Mouse (Mus musculus) heart, adult 9 months (tissue): ENCODE measurements around the gene Rnf217.

ENCODE experiments used
- DNase-seq, 2 experiments: peaks; one replicate each; pipeline ENCODE4 v3.0.0; 2022; ENCODE audit warnings: low spot score in 2 of 2

The Rnf217 gene

DNA sequence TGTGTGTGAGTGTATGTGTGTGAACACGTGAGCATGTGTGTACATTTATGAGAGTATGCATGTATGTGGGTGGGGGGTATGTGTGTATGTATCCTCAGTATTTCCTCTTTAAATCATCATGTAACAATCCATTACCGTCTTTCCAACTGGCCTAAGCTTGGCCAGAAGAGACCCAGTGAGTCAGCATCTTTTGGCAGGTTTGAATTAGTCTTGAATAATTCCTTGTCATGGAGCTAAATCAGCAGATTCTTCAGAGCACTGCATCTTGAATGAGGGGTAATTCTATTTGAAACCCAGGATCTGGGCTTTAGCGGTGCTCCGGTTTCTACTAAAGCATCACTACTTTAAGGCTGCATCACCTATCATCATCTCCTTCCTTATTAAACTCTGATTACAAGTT lies 55.7 kb downstream of the Rnf217 start:
- DNase-seq = peak in 1 of 2 experiments; percentile 7

- DNase-seq = no peak
Measured at GRCm38 (mm10) chr10:31551850-31552249, 57.1 kb downstream of the Rnf217 start.

GRCm38 (mm10) chr10:31551362-31551761 lies 57.6 kb downstream of the Rnf217 start:
- no peak for DNase-seq

DNA sequence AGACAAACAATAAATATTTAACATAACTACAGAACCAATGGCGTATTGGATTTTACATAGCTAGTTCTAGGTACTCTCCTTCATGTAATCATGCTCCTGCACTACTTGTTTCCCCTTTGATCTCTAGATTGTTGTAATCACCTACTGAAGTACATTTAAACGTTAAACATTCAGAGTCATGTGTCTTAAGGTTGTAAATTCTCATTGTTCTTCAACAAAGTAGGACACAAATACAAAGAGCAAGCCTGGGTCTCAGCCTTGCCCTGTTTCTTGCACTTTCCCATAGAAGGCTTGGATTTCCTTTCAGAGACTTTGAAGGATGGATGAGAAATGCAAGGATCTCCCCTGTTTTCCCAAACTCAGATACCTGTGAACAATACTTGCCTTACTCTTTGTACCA lies 61.8 kb downstream of the Rnf217 start:
- no peak for DNase-seq

GRCm38 (mm10) chr10:31544149-31544942 lies 64.6 kb downstream of the Rnf217 start:
- DNase-seq = no peak

DNA sequence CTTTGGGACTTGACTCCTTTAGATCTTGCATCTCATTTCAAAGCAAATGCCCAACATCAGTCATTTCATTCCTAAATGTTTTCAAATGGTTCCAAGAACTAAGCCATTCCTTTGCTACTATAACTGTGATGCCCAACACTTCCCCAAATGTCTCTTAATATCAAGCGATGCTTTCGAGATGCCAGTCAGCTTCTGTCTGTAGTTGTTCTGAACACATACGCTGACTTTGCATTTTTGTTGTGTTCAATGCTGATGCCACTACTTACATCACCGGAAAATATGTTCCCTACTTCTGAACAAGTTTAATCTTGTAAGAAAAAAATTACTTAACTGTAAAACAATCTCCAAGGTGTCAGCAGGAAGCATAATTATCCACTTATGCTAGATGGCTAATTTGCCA lies 68.5 kb downstream of the Rnf217 start:
- DNase-seq = no peak

DNA sequence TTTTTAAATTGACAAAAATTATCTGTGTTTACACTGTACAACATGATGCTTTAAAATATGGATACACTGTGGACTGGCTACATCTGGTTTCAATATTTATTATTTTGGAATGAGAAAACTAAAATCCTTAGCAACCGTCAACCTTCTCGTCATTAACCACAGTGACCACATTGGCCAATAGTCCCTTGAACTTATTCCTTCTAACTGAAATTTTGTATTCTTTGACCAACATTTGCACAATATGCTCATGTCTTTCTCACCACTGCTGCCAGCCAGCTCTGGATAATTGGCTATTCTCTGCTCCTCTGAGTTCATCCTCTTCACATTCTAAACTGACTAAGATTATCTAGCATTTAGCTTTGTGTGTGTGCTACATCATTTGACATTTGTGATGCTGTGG lies 69.6 kb downstream of the Rnf217 start:
- no peak for DNase-seq

- DNase-seq = no peak
Measured at GRCm38 (mm10) chr10:31538721-31539120, 70.3 kb downstream of the Rnf217 start.

- no peak for DNase-seq
Measured at GRCm38 (mm10) chr10:31538243-31538642, 70.7 kb downstream of the Rnf217 start.

DNA sequence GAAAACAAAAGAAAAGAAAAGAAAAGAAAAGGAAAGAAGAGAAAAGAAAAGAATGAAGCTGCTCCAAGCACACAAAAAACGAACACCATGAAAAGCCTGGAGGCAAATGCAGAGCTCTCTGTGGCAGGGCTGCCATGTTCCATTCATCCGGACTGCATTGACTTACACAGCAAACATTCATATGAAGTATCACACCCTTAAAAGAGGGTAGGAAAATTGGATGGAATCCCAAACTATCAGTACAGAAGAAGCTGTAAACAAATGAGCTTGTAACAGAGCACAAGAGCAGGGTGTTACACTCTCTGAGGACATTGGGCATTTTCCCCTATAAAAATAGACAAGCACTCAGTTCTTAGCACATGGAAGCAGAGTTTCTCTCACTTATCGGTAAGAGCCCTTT lies 71.8 kb downstream of the Rnf217 start:
- no peak for DNase-seq

DNA sequence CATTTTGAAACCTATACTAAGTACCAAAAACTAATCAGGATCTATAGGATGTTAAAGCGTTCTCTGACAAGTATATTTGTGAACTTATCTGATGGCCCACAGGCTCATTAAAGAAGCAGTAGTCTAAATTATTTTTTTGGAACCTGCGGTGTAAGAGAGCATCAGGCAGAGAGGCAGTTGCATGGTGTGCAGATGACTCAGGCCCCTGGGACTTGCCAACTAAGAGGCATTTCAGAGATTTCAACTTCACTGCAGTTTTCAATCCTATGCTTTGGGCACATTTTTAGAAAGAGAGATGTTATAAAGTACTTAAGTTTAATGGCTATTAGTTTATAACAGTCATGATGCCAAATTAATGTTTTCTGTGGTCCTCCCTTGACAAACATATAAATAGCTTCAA lies 73.9 kb downstream of the Rnf217 start:
- no peak for DNase-seq

- no peak for DNase-seq
Measured at GRCm38 (mm10) chr10:31533270-31533826, 75.6 kb downstream of the Rnf217 start.

- no peak for DNase-seq
Measured at GRCm38 (mm10) chr10:31532782-31533181, 76.2 kb downstream of the Rnf217 start.

DNA sequence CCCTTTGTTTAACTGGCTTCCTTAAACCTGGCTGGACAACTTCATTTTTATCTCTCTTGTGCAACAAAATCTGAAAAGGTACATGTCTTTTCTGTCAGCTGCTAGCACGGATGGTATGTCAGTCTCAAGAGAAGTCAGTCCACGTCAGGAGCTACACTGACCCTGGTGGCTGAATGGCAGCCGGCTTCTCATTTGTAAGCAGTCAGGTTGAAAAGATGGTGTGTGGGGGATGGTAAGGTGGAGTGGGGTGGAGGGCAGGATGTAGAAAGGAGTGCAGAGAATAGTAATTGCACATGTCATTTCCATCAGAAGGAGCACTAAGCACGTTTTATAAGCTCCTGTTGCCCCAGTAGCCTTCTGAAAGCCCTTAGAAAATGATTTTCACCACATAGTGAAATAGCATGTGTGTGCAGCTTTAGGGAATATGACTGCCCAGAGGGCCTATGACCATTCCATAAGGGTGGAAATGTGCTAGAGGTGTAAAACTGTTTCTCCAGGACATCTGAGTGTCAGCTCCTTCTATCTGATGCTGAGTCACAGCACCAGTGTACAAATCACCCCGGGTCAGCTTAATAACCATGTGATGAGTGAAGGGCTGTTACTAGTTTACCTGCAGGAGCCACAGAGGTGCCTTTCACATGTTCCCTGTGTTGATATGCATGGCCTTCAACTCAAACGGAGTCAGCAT lies 80.5 kb downstream of the Rnf217 start:
- no peak for DNase-seq

DNA sequence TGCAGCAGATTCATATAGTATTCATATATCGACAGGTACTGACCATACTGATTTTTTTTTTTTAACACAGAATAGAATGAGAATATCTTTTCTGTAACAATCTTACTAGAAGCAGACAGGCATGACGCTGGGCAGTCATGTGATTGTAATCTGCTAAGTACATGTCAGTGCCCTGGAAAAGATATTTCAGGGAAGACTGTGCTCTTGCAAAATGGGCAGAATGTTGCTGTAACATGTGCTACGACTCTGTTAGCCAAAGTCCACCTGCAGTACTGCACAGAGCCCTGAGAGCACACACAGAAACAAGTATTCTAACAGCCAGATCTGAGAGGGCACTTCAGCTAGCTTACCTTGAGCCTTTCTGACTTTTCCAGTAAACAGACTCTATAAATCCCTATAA lies 83.3 kb downstream of the Rnf217 start:
- no peak for DNase-seq

DNA sequence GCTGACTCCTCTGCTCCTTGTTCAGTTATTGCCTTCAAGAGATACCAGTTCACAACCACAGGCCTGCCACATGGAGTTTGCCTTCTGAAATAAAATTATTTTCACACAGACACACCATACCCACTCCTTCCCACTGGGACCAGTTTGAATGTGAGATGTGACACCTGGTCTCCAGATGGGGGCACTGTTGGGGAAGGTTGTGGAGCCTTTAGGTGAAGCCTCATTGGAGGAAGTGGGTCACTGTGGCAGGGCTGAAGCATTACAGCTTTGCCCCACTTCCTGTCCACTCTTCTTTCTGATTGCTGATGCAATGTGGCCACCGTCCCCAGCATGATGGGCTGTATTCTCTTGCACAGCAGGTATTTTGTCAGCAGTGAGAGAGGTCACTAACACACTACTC lies 89.6 kb downstream of the Rnf217 start:
- DNase-seq = no peak

- no peak for DNase-seq
Measured at GRCm38 (mm10) chr10:31518210-31518609, 90.8 kb downstream of the Rnf217 start.

DNA sequence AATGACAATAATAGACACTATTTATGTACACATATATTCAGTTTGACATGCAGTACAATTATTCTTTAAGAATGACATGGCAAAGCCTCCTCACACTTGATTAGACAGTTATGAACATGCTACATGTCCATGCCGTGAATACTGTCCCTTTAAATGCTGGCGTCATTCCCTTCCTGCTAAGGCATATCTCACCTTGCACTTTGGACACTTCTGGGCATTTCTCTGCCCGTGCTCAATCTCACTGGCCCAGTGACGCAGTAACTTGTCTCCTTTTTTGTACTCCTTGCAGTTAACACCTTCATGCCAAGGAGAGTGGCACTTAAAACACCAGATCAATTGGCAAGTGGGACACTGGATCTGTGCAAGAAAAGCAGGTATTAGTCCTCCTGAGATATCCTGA lies 91.8 kb downstream of the Rnf217 start:
- no peak for DNase-seq

GRCm38 (mm10) chr10:31515897-31516296 lies 93.1 kb downstream of the Rnf217 start:
- no peak for DNase-seq

GRCm38 (mm10) chr10:31504134-31504551 lies 104.8 kb downstream of the Rnf217 start:
- DNase-seq = peak; percentile 12 to 13

DNA sequence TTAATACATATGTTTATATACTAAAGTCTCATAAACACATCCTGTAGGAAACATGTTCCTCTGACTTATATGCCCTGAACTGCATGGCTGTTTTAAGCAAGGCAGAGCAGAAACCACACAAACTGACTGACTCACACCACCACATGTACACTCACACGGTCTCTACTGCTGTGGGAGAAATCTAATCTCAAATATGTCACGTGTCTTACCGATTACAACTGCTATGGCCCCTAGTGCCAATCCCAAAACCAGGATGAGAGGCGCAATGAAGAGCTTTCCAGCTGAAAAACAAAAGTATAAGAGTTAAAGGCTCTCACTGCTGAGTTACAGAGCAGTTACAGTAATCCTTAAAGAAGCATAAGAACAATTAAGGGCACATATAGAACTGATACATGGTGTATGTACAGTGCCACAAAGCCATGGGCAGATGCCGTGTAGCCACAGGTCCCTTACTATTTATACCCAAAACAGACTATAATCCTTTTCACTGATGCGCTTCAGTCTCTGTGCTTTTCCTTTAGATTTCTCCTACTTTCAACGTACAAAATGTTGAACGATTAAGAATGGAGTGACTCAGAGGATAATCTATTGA lies 105.3 kb downstream of the Rnf217 start:
- DNase-seq = no peak

DNA sequence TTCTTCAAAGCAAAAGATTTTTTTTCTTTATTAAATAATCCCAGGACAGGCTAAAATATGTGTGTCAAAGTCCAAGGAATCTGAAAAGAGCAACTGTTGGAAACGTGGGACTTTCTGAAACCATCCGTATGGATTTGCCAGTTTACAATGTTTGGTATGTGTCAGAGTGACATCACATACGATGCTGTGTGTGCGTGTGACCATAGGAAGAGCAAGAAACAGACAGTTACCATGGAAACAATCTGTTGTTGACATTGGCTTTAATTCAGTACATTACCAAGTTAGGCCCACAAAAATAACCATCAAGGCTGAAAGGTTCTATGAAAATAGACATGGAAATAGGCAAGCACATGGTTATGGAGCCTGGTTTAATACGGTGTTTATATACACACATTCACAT lies 107.3 kb downstream of the Rnf217 start:
- no peak for DNase-seq

DNA sequence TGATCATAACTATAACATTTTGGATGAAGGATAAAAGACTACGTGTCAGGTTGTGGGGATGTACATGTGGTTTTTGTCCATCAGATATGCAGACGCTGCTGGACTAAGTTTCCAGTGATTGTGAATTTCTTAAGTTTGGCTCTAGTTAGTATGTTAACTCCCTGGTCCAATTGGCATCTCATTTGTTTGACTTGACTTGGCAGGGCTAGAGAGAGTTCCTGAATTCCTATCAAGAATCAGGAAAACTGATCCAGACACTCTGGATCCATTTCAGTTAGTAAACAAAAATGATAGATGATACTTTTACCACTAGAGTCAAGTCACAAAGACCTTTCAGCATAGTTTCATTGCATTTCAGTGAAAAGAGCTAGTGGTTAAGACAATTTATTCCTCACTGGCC lies 112.1 kb downstream of the Rnf217 start:
- DNase-seq = no peak
